Mouse (Mus musculus) forelimb bud, embryonic 11.5 days (tissue): ENCODE data around the gene Gbgt1.
"Not testable (repeated sequence)": the region's sequence is repeated elsewhere in the genome, so short reads cannot be mapped to it uniquely, and the experiment has no call there.

Source experiments
- DNase-seq: peaks from one replicate; pipeline ENCODE4 v3.0.0-alpha.2; 2012; ENCODE audit warnings: low read depth, low spot score

The Gbgt1 gene

DNA sequence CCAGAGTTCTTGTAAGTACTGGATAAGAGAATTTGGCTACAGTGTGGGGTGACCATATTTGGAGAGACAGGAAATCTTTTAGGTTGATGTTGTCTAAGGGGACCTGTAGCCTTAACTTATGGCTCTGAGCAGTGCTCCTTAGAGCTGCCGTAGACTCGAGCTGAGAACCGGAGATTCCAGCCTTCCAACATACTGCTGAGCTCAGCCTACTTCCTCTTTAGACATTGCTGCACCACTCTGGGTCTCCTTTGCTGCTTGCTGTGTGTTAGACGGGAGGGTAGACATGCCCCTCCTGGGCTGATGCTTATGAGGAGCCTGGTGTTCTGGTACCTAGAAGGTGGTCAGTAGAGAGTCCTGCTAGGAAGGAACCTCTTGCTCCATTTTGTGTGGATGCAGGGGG lies 1.7 kb downstream of the Gbgt1 start:
- no peak for DNase-seq

DNA sequence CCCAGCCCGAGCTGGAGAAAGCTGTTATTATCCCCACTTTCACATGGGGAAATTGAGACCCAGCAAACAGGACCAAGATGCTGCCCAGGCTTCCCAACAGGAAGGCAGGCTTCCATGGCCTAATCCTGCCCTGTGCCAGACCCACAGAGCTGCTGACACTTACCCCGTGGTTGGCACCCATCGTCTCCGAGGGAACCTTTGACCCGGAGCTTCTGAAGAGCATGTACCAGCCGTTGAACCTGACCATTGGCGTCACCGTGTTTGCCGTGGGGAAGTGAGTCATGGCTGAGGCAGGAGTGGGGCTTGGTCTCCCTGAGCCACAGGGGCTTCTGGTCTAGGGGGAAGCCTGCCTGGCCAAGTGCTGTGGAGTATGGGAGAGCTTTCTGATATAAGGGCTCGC lies 6.3 kb downstream of the Gbgt1 start:
- DNase-seq: no peak

DNA sequence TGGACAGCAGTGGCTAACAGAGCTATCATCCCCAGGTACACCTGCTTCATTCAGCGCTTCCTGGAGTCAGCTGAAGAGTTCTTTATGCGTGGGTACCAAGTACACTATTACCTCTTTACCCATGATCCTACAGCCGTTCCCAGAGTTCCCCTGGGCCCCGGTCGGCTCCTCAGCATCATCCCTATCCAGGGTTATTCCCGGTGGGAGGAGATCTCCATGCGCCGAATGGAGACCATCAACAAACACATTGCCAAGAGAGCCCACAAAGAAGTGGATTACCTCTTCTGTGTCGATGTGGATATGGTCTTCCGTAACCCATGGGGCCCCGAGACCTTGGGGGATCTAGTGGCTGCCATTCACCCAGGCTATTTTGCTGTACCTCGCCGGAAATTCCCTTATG lies 8.0 kb downstream of the Gbgt1 start:
- DNase-seq: no peak

DNA sequence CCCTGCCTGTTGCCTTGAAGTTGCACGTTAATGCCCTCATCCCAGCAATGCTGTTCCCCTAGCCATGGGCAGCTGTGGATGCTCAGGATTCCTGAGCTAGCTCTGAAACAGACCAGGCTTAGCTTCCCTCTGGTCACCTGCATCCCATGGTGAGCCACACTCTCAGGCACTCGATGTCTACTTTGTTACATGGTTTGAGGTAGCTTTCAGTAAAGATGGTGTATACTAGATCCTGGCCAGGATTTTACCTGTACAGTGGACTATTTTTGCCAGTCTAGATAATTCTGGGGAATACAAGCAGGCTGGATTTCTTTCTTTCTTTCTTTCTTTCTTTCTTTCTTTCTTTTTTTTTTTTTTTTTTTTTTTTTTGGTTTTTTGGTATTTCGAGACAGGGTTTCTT lies 9.1 kb downstream of the Gbgt1 start, which contains the start of gene Gm10134:
Gene Gm10134 (plus strand): TSS at position 301 of the 400 bp plus-strand sequence.
- no peak for DNase-seq

DNA sequence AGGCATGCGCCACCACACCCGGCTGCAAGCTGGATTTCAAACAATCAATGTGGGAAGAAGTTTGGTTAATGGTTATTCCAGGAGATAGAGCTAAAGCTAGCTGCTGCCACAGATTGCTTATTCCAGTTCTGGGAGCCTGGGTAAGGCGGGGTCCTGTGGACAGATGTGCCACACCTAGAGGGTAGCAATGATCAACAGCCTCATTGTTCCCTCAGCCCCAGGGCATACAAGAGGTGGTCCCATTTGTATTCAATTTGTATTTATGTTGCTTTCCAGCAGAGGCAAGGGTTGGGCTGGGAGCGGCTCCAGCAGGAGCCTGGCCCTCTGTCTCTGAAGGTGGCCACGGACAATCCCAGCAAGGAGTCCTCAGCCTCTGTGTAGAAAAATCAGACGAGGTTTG lies 9.6 kb downstream of the Gbgt1 start:
- no peak for DNase-seq

DNA sequence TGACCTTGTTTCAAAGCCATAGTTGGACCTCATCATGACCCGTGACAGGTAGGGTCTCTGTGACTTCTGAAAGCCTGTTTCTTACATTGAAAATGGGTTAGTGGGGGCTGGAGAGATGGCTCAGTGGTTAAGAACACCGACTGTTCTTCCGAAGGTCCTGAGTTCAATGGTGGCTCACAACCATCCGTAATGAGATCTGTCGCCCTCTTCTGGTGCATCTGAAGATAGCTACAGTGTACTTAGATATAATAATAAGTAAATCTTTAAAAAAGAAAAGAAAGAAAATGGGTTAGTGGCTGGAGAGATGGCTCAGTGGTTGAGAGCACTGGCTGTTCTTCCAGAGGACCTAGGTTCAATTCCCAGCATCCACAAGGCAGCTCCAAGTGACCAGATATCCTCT lies 14.9 kb downstream of the Gbgt1 start:
- DNase-seq: not testable (repeated sequence)

DNA sequence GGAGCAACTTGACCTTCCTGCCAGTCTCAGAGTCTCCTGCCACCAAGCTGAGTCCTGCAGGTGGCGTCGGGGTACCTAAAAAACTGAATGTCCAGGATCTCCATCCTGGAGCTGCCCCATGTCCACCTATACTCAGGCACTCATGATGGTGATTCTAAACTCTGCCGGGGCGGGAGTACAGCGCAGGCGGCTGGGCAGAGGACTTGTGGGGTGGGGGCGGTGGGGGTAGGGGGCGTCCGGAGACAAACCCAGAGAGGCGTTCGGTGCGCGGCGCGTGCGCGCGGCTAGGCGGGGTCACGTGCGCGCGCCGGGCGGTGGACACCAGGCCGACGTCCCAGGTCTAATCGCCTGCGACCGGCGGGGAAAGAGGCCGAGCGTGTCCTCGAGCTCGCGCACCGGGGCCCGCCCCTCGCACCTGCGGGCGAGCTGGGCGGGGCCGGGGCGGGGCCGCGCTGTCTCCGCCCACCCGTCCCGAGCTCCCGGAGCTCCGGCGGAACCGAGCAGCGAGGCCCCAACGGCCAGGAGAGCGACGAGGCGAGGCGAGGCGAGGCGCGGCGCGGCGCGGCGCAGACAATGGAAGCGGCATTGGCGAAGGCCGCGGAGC lies 16.2 kb downstream of the Gbgt1 start, which contains the start of gene Ralgds:
Gene Ralgds (plus strand): TSS at position 328 of the 604 bp plus-strand sequence.
- peak; percentile 64 for DNase-seq

DNA sequence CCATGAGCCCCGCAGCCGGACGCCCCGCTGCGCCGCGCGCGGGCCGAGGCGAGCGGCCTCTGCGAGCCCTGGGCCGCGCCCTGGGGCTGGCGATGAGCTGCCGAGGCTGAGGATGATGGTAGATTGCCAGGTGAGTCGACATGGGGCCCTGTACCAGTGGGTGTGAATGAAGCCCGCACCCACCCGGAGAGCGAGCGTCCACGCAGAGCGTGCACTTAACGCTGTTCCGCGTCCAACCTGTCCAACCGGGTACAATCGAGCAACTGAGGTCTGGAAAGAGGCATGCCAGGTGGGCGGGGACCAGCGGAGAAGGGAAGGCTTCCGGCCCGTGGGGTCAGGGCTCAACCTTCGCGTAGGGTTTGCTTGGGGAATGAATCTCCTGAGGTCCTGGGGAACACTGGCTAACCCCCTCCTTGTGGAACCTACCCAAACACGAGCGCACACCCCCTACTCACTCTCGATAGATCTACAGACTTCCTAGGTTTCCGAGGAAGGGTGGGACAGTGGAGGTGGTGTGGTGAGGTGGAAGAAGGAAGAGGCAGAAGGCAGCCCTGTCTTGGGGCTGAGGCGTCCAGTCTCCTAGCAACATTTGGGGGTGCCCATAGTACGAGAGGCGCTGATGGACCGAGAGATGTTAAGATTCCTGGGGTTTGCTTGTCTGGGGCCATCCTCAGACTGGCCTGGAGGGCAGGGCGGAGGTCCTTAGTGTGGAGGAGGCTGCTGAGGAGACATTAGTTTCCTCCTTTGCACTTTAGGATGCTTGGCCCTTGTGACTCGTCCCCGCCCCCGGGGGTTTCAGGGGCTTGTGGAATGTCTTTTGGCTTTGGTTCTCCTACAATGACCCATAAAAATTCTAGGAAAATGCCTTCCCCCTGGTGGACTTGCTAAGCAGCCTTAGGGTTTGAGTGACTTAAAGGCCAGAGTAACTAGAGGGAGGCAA lies 17.0 kb downstream of the Gbgt1 start:
- no peak for DNase-seq

DNA sequence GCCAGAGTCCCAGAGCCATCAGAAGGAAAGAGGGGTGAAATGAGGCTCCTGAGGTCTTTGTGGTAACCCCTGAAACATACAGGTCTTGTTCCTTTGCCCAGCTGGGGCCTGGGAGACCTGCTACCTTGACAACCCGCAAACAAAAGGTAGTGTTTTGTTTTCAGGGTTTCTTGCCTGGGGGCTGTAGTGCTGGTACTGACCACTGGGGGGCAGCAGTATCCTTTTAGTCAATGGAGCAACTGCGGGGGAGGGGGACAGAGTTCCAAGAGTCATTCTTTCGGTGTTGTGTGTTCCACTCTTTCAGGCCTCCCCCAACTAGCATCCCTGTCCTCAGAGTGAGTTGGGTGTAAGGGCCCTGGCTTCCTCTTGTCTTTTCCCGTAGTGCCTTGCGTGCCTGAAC lies 17.8 kb downstream of the Gbgt1 start:
- peak; percentile 93 for DNase-seq

DNA sequence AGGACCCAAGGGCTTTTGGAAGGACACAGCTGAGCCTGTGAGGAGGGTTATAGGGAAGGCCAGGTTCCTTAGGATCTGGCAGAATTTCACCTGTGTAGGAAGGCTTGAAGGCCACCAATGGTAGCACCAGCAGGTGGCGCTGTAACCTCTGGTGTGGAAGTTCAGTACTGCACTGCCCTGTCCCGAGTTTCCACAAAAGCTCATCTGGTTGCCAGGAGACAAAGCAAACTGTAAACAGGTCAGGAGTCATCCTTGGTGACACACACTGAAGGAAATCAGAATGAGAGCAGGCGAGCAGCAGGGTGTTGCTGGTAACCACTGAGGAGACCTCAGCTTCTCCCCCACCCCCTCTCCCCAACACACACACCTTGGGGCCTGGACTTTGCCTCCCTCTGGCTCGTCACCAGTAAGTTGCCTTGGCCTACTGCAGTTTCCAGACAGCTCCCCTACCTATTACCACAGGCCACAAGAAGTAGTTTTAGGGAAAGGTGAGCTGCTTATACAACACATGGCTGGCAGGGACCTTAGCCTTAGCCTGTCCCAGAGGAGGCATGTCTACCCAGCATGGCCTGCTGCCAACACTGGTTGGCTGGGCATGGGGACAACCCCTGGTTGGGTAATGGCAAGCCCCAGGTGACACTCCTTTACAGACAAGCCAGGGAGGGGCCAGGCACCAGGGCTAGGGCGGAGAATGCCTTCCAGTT lies 20.7 kb downstream of the Gbgt1 start:
- peak; percentile 85 for DNase-seq

DNA sequence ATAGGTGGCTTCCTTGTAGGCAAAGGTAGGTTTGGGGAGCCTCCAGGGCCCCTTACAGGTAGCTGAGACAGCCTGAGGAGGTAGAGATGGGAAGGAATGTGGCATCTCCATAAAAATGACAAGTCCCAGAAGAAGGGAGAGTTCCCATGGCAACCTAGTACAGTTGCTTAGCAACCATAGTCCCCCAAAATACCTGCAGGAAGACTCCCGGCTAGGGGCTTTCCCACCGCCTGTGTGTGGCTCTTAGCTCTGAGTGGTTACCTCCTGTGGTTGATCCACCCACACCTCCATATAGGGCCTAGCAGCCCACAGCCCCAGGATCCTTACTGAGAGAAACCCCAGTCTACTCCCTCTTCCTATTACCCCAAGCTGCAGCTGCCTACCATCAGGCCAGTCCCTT lies 21.5 kb downstream of the Gbgt1 start:
- no peak for DNase-seq

DNA sequence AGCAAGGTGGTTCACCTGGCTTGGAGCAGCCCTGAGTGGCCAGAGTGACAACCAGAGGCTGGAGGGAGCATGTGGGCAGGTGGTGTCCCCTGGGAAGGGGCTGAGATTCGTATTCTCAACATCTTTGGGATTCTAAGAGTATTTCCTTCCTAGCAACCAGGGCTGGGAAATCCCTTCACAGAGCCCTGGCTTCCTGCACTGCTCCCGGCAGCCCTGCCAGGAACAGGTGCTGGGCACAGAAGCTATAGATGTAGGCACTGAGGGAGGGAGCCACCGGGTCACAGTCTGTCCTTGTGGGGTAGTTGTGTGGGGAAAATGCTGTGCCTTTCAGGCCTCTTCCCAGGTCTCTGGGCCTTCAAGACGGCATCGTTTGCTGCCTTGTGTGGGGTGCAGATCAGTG lies 23.9 kb downstream of the Gbgt1 start:
- DNase-seq: no peak

DNA sequence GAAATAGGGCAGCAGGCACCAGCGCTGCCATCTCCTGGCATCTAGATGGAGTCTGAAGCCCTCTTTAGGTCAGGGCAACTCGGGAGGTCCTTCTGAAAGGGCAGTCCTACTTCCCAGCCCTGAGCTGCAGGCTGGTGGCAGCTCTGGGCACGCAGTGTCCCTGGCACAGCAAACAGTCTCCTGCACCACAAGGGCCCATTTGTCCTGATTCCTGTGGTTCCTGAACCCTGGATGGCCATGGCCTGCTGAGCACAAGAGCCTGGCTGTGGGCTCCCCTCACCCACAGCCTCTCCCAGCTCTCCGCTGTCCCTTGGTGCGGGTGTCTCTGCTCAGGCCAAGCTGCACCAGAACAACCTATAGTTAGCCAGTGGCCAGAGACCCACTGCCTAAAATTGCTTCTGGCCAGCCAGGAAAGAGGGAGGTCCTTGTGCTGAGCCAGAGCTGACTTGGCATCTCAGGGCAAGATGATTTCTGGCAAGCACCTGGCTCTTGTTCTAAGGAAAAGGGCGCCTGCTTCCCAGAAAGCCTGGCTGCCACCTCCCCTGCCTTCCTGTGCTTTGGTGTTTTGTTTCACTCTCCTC lies 25.0 kb downstream of the Gbgt1 start:
- no peak for DNase-seq

DNA sequence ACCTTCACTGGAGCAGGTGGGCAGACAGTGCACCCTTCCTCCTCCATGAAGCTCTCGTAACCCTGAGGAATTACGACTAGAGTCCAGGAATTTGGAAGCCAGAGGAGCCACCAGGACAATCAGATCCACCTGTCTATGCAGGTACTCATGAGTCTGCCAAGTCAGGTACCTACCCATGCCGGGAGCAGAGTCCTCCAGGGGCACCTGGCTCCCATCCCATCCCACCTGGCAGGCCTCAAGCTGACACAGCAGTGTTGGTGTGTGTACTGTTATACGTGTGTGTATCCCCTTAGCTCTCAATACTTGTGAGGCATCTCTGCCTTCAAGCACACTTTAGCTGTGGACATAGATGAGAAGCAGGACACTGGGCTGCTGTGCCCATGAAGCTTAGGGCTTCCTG lies 25.5 kb downstream of the Gbgt1 start:
- no peak for DNase-seq

DNA sequence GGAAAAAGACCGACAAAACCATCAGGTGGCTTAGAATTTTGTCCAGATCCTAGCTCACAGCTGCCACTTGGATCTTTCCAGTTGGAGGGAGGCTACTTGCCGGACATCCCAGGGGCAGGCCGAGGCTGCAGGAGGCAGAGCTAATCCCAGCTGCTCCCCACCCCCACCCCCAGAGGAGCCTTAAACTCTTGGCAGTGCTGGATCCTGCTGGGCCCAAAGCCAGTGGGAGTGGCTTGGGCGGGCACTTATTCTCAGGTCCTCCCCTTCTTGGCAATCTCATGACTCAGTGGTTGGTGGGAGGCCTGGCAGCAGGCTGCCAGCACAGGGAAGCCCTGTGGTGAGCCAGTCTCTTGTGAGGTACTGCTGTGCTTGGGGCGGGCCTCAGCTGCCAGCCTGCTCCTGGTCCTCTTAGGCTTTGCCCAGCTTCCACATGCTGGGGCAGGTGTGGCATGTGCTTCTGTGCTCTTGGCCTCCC lies 27.0 kb downstream of the Gbgt1 start:
- DNase-seq: no peak

DNA sequence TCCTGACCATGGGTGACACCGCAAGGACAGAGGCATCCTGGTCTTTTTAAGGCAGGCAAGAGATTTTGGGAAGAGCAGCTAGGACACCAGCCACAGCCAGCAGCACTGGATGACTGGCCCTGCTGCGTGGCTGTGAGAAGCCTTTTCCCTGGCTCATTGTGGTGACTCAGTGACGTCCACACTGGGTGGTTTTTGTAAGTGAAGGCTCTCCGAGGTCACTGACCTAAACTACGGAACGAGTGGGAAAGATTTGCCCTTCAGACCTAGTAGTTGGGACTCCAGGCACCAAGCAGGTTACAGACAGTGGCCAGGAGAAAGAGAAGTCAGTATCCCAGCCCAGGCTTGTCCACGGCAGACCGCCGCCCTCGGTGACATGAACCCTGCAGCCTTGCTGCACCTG lies 27.7 kb downstream of the Gbgt1 start:
- DNase-seq: no peak

DNA sequence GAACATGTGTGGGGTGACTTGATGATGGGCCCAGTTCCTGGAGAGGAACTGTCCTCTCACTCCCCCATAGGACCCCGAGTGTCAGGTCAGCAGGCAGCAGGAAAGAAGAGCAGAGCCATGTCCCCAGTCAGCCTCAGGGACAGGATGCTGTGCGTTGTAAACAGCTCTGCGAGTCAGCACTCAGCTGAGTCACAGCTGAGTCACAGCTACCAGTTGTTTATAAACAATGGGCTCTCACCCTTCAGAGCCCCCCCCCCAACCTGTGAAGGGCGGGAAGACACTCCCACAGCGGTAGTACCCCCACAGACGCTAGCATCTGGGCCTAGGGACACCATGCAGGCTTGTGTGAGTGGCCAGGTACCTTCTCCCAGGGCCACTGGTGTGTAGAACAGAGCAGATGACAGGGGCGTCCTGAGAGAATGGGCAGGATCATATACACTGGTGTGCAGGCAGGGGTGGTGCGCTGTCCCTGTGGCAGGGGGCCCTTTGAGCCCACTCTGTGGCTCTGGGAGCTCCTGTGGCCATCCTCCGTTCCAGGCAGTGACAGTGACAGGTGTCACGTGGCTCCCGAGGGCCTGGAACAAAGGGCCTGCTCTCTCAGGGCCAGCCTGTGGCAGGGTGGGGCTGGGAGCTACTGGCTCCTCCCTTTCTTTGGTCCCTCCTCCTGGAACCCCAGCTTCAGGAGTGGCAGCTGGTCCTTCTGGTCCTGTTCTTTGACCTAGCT lies 28.7 kb downstream of the Gbgt1 start:
- no peak for DNase-seq

DNA sequence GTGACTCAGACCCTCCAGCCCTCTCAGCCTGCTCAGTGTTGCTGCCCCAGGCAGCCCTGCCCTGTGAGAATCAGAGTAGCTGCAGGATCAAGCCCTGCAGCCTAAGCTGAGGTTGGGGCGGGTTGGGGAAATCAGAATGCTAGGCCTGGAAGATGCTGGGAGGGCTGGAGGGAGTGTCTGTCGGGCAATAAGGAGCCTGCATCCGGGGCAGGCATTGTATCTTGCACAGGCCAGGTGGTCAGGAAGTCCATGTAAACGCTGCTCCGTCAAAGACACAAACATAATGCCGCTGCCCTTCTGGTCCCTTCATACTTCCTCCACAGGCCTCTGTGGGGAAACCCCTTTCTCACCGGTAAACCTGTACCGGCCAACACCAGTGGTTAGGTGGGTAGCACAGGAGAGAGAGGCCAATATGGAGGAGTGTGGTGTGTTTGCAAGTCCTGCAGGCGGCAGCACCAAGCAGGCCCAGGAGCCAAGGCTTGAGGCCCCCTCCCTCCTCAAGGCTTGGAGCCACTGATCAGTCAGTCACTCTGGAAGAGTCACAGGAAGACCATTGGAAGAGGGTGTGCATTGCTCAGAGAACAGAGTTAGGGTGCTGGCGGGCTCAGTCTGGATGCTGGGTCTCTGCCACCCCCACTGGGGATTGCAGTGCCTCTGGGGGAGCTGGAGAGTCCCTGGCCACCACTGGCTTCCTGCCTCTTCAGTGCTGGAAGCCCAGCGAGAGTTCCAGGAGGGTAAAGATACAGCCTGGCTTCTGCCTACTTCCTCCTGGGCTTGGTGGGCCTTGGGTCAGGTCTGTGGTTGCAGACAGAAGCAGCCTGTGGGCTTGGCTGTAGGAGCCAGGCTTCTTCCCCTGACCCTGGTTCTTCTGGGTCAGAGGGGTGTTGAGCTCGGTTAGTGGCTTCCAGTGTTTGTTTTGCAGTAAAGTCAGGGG lies 29.5 kb downstream of the Gbgt1 start:
- no peak for DNase-seq

DNA sequence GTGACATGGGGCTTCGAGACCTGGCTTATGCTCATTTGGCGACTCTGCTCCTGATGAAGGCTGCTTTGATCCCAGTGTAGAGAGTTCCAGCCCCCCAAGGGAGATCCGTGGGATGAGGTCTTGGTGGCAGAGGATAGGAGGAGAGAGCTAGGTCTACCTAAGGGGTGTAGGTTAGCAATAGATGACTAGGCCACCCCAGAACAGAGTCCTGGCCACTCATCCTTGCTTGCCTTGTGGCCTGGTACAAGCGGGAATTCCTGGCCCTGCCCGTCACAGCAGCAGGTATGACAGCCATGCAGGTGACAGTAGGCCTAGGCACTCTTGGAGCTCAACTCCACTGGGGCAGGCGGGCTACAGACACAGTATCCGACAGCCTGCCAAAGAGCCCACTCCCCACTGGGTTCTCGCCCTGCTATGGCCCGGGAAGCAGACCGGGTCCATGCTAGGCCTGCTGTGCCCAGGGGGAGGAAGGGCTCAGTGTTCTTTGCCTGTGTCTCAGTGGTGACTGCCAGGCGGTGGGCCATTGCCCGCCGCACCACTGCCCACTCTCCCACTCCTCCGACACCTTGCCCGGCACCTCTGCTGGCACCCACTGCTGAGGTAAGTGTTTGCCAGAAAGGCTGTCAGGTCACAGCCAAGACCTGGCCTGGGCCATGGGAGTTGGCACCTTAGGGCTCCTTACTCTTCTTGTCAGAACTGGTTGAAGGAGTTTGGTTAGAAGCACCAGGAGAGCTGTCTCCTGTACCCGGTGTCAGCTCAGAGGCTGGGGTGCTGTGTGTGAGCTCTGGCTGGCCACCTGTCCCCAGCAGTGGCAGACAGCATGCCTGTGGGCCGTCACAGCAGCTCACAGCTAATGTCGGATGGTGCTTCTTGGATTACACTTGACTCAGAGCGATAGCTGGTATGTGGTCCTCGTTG lies 31.0 kb downstream of the Gbgt1 start:
- no peak for DNase-seq
